Mouse (Mus musculus): ENCODE results near the gene Emilin2.
"Not testable (repeated sequence)": the region's sequence is repeated elsewhere in the genome, so short reads cannot be mapped to it uniquely, and the experiment has no call there.

Gene Emilin2

DNA sequence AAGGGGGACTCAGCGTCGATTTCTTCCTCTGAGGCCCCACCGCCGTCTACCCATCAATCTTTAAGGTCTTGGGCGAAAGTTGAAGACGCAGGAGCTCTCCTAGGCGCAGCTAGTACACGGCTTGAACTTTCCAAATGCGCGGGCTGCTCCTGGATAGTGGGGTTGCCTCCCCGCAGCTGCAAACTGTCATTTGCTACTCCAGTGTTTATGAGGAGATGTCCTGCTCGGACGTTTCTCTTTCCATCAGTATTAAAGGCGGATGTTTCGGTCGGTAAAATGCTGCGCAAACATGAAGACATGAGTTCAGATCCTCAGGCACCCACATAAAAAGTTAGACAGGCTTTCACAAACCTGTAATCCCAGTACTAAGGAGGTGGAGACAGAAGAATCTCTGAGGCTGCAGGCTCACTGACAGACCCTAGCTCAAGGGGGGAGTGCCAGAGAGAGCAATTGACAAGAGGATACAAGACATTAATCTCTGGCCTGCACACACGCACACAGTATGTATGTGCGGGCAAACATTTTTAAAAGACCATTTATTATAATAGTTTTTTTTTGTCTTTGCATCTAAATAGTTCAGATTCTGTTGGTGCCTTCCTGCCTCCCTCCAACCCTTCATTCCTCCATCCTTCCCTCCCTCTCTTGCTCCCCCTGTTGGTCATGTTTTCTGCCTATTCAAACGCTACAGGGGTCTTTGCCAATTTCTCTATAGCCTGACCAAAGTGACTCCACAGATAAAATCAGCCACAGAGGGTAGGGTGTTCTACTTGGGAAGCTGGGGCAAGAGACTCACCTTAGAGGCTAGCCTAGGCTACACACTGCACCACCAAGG, at the start of gene Emilin2:
Gene Emilin2 (minus strand): TSS at position 639 of the 832 bp plus-strand sequence.
- no peak for DNase-seq

DNA sequence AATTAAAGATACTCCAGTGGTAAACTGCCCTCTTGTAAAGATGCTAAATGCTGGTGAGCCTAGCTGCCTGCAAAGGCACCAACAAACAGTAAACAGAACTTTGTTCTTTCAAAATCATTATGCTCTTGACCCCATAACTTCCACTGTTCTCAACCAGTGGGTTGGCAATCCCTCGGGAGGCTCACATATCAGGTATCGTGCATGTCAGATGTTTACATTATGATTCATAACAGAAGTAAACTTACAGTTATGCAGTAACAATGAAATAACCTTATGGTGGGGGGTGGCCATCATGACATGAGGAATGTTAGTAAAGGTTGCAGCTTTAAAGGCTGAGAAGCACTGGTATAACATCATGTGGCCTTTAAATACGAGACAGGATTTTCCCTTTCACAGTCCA, 43.7 kb upstream of the Emilin2 start:
- no peak for DNase-seq

DNA sequence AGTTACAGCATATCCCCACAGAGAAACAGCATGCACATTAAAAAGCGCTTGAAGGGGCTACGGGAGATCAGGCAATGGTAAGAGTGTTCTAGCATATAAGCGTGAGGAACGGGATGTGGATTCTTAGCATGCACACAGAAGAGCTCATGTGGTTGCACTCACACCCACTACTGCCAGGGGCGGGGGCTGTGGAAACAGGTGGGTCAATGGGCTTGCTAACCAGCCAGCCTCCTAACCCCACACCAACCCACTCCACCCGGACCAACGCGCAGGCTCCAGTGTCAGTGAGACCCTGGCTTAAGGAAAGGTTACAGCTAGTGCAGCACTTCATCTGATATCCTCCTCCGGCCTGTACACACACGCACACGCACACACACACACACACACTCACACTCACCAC, 42.4 kb upstream of the Emilin2 start:
- DNase-seq = no peak

DNA sequence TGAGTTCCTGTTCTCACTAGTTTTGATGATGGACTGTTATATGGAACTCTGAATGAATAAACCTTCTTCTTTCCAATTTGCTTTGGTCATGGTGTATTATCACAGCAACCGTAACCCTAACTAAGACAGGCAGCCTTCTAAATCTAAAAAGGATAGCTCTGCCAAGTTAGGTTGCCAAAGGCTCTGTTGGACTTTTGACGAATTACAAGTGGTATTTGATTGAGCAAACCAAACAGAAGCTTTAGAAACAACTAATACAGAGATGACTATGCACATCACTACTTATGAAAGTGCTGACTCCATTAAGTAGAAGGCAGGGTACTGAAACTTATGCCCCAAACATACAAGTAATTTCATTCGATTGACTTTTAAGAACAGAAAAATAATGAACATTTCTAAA, 36.4 kb upstream of the Emilin2 start:
- no peak for DNase-seq

DNA sequence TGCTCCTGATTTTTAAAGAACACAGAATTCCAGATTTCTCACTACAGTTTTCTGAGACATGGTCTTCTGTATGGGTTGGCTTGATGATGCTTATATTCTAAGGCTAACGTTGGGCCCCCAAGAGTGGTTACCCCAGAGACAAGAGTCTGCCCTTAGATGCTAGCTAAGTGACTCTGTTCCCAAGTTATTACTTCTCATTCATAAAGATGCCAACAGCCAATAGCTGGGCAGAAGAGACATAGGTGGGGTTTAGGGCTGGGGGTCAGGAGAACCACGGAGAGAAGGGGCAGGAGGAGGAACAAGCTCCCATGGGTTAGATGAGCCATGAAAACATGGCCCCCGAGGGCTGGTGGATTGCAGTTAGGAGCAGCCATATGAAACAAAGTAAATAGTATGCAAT, 30.2 kb upstream of the Emilin2 start:
- DNase-seq = no peak

DNA sequence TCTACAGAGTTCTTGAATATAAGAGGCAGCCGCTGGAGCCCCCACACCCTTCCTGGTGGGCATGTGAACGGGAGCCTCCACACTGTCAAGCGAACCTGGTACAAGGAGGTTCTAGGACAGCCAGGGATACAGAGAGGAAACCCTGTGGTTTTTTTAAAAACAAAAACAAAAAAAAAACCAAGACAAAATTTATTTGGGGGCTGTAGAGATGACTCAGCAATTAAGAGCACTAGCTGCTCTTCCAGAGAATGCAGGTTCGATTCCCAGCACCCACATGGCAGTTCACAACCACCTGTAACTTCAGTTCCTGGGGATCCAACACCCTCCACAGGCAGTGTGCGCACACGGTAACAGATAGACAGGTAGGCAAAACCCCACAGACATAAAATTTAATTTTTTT, 26.8 kb upstream of the Emilin2 start:
- no peak for DNase-seq

DNA sequence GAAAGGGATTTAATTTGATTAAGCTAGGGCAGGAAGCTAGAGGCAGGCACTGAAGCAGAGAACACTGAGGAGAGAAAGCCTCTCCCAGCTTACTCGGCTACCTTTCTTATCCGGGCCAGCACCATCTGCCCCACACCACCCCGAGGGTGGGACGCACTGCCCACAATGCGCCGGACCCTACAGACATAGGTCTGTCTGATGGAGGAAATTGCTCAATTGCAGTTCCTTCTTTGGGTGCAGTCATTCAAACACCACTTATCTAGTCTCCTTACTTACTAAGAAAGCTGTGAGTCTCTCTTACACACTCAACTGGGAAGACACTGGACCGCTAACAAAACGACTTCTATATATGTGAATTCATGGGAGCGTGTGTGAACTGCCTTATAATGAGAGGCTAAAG, 25.8 kb upstream of the Emilin2 start:
- no peak for DNase-seq

DNA sequence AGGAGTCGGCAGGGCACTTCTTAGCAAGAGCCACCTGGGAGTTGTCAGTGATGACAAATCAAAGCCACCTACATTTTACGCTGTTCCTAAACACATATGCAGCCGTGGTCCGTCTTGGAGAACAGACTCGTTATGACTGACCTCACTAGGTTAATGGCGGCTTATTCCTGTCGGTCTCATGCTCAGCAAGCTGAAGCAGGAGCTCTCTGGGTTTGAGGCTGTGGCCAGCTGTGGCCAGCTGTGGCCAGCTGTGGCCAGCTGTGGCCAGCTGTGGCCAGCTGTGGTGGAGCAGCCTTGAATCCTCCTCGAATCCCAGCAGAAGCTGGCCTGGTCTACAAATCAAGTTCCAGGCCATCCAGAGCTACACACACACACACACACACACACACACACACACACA, 24.6 kb upstream of the Emilin2 start:
- DNase-seq = no peak

DNA sequence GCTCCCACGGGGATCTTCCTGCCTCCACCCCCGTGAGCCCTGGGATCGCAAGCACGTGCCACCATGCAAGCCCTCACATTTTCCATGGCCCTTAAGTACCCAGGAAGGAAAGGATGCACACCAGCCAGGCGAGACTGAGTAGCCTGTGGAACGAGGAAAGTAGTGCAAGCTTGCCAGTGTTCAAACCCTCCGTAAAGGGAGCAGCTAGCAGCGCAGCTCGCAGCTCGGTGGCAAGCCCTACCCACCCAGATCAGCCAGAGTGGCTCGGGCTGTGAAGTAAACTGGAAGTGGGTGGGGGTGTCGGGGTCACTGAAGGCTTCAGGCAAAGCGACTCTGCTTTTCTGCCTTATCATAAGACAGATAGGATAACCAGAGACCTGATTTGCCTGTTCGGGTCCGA, 20.5 kb upstream of the Emilin2 start:
- DNase-seq = no peak

DNA sequence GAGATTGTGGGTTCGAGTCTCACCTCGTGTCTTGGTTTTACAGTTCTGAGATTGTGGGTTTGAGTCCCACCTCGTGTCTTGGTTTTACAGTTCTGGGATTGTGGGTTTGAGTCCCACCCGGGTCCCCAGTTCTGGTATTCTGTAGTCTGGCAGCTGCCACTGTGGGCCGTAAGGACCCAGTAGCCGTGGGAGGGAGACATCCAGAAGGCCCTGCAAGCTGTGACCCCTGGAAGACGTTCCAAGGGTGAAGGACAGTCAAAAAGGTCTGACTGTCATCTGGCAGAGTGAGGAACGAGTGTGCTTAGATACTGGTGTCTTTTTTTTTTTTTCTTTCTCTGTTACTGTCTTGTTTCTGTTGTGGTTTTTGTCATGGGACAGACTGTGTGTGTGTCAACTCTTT, 9.0 kb upstream of the Emilin2 start:
- not testable (repeated sequence) for DNase-seq

DNA sequence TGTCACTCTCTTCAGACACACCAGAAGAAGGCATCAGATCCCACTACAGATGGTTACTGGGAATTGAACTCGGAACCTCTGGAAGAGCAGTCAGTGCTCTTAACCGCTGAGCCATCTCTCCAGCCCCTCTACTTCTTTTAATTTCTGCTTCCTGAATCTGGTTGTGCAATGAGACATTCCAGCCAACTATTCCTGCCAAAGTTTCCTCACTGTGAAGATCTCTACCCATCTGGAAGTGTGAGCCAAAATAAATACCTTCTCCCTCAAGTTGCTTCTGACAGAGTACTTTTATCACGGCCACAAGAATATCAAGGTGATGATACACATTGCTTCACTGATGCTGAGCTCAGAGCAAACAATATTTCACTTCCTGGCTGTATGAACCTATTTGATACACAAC, 7.6 kb upstream of the Emilin2 start:
- no peak for DNase-seq

DNA sequence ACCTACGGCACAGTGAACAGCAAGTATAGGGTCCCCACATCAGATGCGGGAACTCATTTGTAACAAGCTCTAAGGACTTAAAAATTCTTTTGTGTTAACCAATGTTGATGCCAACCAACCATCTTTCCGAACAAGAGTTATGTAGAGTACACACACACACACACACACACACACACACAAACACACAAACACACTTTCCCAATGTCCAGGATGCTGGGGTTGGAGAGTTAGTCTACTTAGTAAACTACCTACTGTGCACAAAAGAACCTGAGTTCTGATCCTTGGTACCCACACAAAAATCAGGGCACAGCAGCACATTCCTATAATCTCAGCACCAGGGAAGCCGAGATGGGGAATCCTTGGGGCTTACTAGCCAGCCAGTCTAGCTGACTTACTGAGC, 5.8 kb upstream of the Emilin2 start:
- no peak for DNase-seq

DNA sequence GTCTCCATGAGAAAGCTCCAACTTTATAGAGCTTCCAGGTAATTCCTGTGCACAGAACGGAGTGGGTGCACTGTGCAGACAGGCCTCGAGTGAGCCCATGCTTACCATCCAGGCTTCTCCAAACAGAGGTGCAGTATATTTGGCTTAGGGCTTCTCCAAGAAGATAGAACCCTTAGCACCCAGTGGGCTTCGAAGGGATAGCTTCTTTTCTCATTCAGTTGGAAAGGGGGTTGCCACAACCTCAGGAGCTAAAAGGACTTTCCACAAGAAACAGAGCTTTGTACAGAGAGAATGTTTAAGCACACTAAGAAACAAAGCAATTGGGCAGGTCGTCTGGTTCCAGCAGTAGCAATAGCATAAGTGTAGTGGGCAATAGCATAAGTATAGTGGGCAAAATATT, 2.5 kb upstream of the Emilin2 start:
- DNase-seq = no peak

DNA sequence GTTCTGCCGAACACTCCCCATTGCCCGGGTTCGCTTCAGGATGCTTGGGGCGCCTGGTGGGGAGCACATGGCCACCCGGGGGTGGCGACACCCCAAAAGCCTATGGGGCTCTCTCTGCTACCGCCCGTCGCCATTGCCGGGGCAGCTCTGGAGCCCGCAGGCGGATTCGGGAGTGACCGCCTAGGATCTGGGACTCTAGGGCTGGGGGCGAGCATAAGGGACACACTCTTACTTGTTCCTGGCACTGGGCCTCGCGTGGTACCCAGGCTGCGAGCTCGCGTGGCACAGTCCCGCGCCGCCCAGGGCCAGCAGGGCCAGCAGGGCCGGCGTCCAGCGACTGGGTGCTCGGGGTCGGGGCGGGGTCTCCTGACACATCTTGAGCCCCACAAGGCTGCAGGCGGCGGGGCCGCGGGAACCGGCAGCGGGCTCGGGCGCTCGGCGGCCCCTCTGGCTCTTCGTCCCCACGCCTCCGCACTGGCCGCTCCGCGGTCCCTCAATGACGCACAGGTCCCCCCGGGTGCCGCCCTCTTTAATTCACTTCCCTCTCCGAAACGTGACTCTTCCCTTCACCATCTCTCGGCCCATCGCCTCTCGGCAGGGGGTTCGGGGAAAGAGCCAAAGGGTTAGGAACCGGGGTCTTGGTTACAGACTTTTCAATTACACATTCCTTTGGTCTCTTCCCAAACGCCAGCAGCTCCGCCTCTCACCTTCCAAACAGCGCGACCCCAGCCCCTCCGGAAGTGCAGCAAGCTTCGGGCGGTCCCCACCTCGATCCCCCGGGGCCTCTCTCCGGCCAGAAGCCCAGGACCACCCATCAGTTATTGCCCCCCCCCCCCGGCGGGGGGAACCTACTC, 1.1 kb downstream of the Emilin2 start:
- DNase-seq = no peak

DNA sequence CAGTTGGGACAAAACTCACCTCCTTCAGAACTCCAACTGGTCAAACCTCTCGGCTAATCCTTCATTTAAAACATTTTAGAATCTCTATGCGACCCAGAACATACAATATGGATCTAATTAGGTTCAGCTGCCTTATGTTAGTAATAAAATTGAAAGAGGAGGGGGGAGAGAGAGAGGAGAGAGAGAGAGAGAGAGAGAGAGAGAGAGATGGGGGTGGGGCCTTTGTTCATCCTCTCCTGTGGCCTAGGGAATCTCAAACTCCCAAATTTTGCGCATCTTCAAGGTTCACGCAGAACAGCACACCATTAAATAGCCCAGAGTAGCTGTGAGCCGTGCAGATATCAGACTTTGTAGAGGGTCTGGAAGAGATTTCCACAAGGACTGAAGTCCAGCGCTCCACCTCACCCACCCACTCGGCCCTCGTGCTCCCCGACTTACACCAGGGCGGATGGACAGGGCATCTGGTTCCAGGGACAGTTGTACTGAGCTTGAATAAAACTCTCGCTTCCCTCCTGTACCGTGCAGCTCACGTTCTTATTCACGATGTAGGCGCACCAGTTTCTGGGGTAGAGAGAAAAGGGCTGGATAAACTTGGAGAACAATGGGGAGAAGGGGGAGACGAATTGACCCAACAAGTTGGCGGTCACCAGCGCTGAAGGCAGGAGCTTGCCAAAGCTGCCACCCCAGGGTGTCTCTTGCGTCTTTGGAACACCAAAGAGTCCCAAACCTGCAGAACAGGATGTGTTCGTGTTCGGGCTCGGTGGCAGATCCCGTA, 1.9 kb downstream of the Emilin2 start:
- no peak for DNase-seq

DNA sequence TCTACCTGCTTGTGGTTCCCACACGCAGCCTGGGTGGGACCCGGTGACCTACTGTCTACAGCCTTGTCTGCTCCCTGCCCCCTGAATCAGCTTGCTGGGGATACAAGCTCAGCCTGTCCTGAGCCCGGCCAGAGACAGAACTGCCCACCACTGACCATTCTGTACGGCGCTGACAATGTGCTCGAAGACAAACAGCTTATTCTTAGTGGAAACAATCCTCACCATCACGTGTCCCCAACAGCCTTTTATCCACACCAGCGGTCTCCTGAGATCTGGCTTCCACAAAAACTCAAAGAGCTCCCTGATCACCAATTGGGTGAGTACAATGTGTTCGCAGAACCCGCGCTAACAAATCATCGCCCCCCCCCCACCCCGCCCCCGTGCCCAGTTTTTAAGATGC, 2.6 kb downstream of the Emilin2 start:
- no peak for DNase-seq

DNA sequence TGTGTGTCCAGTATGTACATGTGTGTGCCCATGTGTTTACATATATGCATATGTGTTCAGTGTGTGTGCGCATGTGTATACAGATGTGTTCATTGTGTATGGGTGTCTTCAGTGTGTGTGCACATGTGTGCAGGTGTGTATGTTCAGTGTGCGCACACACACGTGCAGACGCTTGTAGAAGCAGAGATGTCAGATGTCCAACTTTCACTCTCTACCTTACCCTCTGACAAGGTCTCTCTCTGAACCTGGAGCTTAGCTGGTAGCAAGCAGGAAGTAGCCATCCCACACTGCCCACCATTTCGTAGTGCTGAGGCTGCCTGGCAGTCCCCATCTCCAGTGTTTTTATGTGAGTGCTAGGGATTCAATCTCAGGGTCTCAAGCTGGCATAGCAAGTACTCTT, 3.5 kb downstream of the Emilin2 start:
- no peak for DNase-seq

DNA sequence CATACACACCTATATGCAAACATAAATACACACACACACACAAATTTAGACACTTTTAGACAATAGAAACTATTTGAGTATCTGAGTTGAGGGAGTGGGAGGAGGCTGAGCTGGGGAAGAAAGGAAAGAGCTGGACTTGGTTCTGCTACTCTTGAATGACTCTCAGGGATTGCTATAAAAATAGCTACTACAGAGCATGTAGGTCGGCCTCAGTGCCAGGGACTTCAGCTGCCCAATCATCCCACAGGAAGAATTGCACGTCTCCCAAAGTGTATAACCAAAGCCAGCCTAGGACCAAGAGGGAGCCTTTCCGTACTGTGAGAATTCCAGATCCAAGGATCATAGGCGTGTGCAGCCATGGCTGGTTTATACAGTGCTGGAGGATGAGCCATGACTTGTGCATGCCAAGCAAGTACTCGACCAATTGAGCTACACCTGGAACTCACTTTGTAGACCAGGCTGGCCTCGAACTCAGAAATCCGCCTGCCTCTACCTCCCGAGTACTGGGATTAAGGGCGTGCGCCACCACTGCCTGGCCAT, 4.5 kb downstream of the Emilin2 start:
- DNase-seq = no peak

DNA sequence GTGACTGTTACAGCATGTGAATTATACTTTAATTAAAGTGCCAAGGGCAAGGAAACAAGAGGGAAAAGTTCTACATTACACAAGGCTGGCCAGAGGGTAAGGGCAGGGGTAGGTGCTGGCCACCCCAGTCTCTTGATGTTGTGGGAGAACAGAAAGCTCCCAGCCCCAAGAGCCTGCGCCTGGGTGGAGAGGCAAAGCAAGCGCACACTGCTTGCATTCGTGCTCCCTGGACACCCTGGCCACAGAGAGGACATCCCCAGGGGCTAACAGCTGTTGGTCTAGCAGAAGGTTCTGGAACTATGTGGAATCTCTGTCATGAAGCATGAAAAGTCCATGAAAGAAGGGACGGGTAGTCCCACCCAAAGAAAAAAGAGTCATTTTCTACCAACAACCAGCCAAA, 5.1 kb downstream of the Emilin2 start:
- DNase-seq = no peak

DNA sequence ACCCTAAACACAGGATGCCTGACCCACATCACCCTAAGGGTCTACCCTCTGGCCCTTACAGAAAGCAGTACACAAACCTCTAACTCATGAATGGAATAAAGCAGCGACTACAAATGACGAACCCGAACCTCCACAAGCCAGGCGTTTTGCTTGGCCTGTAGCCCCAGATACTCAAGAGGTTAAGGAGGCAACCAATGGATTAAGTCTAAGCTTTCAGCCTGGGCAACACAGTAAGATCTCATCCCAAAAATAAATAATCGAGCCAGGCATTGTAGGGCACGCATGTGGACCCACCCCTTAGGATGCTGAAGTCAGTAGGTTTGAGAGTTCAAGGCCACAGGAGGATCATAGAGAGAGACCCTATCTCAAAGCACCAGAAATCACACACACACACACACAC, 5.7 kb downstream of the Emilin2 start:
- no peak for DNase-seq

DNA sequence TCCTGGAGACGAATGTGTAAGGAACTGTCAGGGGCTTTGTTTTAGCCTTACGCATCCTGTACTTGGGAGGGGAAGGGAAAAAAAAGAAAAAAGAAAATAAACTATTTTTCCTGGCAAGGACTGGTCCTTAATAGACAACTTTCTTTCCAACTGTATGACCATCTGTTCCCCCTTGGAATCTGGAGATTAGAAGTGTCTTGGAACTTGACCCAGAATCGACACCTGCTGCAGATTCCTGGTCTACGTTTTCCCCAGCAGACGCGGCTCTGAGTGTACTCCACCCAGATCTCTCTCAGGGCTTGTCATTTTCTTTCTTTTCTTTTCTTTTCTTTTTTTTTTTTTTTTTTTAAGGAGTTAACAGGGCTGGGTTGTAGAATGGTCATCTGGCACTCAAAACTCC, 8.3 kb downstream of the Emilin2 start:
- no peak for DNase-seq

DNA sequence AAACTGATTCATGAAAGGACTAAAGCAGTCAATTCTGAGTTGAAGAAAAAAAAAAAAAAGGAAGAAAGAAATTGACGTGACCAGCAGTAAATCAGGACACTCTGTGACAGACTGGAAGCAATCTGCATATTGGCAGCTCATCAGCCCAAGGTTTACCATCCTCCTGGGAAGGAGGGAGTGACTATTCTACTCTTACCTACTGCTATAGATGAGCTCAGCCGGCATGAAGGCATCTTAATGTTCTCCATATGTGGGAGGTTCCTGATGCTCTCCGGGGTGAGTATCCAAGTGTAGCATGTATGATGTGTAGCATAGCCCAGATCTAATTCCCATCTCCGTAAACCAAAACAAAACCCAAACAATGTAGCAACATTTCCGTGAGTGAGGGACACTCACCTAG, 10.4 kb downstream of the Emilin2 start:
- no peak for DNase-seq

DNA sequence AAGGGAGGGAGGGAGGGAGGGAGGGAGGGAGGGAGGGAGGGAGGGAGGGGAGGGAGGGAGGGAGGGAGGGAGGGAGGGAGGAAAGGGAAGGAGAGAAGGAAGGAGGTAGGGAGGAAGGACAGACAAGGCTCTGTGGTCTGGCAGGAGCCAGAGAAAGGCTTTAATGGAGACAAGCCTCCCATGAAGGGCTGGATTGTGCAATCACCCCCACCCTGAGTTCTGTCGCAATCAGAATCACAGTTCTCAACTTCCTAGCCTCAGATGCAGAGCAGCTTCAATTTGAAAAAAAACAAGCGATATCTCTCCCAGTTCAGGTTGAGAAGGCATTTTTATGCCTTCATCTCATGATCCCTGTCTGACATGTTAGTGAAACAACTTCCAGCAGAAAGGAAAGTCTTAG, 11.4 kb downstream of the Emilin2 start:
- no peak for DNase-seq

All from cerebellum, adult 11 months (tissue).